Mouse (Mus musculus) cortical plate, adult 2 months (tissue): Measurements from ENCODE around the gene Rsph6a.

ENCODE experiments used
- CTCF ChIP-seq: fragments of 200-500 bp; IDR thresholded peaks from 2 replicates; pipeline ENCODE4 v1.5.1; 2011; ENCODE audit warnings: mild to moderate bottlenecking, control low read depth, low read length; ENCODE audit not compliant: insufficient read depth; ENCODE audit errors: extremely low read depth
- POLR2A ChIP-seq: fragments of 200-500 bp; IDR thresholded peaks from 2 replicates; pipeline ENCODE4 v1.6.1; 2011; ENCODE audit warnings: mild to moderate bottlenecking, low read length, control low read depth; ENCODE audit not compliant: insufficient read depth; ENCODE audit errors: extremely low read depth

- TF ChIP-seq POLR2A (no peak), CTCF (no peak)
Observed at GRCm38 (mm10) chr7:19096421-19096976, 42.0 kb downstream of the Rsph6a start.
